Mouse (Mus musculus) kidney, postnatal 25 days (tissue): ENCODE measurements at regions not wholly inside any gene's neighbourhood (a gene's known extent, or its start where the extent isn't known, plus 50 kb on each side); places are given as distances from the start of the nearest gene placed in this dataset.
"Not testable (repeated sequence)": the region's sequence is repeated elsewhere in the genome, so short reads cannot be mapped to it uniquely, and the experiment has no call there.

ENCODE experiments used
- DNase-seq, 2 experiments: peaks; one replicate each; pipeline ENCODE4 v3.0.0; 2021; ENCODE audit warnings: mixed read lengths in 2 of 2

DNA sequence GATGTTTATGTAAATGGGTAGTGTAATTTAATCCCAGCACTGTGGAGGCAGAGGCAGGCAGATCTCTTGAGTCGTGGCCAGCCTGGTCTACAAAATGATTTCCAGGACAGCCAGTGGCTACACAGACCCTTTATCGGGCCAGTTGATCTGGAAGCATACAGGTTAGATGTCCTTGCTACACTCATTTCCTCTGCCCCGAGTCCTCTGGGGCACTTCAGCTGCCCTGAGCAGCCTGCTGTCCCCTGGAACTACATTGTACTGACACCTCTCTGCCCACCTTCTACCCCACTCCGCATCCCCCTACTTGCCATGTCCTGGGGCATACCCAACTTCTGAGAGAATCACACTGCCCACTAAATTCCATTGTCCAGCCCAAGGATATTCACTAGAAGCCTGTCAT lies 60.6 kb upstream of the Helt start:
- no peak for DNase-seq

DNA sequence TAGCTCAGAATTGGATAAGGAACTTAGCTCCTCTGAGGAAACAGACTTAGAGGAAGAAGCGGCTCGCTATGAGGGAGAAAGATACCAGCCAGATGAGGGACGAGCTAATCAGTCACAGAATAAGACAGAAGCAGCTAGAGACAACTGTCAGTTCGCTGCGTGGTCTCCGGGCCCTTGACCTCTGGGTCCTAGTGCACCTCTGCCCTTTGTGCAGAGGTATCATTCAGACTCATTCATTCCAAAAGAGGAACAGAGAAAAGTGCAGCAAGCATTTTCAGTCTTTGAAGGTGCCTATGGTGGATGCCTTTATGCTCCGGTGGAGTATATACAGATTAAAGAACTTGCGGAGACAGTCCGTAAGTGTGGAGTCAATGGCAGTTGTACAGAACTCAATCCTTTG lies 63.5 kb upstream of the Helt start:
- DNase-seq = not testable (repeated sequence)

DNA sequence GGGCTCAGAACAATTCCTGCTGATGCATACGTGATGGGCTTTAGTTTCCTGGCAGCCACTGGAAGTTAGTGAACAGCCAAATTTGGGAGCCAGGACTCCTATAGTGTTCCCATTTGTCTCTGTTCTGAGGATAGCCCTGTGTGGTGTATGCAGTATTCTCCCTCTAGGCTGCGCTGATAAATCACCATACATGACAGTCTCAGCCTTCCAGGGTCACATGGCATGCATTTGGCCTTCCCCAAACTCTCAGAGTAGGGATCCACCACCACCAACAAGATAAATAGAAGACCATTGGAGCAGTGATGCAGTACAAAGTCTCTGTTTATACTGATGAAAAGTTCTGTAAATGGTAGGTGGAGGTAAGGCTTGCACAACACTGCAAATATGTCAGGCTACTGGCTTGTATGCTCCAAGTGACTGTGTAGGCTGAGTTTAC lies 68.4 kb upstream of the Helt start:
- DNase-seq = no peak

DNA sequence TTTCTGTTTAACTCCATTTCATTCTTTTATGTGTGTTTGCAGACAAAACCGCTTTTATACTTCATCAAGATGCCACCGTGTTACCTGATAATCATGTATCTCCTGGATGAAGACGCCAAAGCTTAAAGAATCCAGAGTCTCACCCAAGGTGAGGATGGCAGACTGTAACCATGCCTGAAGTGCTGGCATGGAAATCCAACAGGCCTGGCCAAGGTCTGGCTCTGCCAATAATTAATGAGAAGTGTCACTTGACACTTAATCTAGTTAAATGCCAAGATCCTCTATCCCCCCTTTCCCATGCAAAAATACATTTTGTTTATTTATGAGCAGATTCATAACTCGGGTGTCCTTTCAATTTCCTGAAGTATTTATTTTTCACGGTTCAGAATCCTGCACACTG lies 71.2 kb upstream of the Helt start:
- DNase-seq = no peak

DNA sequence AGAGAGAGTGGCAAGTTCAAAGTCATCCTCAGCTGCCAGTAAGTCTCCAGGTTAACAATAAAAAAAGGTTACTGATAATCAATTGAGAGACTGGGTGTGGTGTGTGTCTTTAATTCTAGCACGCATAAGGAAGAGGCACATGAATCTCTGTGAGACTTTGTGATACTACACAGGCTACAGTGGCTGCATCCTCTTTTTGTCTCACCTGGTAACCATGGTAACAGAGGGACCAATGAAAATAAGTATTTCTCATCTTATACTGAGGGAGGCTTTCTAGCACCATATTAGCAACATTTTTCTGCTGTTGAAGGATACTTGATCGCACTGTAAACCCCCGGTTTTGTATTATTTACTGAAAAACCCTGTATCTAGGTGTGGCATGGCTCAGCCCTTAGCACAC lies 72.7 kb upstream of the Helt start:
- DNase-seq = no peak

DNA sequence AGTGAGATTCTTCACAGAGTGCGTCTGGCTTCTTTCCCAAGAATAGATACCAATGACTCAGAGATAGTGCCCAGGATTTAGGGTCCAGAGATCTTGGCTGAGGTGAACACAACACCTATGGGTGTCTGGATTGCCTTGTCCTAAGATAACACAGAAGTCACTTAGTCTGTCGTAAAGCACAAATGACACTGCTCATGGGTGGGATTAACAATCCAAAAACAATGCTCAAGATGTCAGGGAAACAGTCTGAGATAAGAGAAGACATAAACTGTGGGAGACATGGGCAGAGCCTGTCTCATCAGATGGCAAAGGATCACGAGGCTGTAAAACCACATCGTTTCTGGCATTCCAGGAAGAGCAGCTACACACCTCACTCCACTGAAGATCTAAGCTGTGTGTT lies 79.6 kb upstream of the Helt start:
- no peak for DNase-seq

DNA sequence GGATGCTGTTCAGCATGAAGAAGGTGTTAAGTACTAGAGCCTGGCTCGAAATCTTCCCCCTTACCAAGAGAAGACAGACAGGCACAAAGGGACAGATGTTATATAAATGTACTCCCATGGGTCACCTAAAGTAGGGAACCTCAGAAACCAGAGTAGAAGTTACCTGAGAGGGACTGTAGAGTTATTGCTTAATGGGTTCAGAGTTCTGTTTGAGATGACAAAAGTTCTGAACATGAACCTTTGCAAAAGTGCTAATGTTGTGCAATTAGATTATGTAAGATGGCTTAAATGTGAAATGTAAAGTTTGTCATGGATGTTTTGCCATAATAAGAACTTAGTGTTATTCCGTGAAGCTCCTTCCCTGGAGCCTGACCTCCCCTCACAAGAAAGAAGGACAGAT lies 81.5 kb upstream of the Helt start:
- DNase-seq = no peak

DNA sequence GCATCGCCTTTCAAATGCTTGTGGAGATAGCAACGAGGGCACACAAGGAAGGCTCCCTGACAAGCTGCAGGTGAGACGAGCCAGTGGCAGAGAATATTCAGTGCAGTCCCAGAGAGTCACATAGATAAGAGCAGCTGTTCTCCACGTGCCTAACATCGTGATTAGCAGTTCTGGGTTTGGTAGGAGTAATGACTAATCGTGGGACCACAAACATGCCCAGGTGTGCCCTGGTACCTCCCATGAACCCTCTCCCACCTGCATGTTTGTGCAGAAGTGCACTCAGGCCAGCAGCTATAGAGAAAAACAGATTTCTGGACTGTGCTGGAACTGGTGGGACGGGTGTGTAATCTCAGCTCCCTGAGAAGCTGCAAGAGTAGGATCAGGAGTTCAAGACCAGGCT lies 85.9 kb upstream of the Acsl1 start:
- DNase-seq = no peak

DNA sequence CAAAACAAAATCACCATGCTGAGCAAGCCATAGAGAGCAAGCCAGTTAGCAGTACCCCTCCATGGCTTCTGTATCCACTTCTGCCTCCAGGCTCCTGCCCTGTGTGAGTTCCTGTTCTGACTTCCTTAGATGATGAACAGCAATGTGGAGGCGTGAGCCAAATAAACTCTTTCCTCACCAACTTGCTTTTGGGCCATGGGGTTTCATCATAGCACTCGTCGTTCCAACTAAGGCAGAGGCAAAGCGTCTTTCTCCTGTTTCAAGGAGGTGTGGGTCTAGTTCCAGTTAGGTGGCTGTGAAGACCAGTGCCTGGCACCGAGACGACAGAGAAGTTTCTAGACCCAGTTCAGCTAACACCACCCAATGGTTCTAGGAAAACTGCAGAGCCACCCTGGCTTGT lies 85.0 kb upstream of the Acsl1 start:
- DNase-seq = peak in 1 of 2 experiments; percentile 46

DNA sequence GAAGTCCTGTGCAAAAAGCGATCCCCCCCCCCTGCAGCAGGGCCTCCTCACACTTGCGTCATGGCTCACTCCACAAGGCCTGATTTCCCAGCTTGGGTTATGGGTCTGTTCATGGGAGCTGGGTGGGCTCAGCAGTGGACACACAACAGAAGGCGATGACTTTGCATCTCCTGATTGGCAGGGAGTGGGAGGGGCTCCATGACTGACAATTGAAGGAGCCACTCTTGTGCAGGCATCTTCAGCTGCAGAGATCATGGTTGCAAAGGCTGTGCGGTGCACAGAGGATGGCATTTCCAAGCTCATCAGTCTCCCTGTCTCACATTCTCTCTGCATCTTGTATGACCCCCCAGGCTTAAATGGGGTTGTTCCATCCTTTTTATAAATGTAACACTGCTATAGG lies 84.3 kb upstream of the Acsl1 start:
- DNase-seq = peak; percentile 56 to 69

DNA sequence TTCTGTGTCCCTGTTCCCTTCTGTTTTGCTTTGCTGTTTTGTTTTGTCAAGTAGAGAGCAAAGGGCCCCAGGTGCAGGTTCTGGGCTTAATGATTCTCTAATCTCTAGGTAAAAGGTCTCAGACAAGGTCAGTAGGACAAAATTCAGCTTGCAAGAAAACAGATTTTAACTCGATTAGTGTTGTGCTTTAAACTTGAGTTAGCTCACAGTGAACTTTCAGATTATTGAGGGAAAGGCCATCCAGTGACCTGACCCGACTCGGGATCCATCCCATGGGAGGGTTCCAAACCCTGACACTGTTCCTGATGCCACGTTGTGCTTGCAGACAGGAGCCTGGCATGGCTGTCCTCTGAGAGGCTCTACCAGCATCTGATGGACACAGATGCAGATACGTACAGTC lies 83.8 kb upstream of the Acsl1 start:
- peak; percentile 54 to 78 for DNase-seq

DNA sequence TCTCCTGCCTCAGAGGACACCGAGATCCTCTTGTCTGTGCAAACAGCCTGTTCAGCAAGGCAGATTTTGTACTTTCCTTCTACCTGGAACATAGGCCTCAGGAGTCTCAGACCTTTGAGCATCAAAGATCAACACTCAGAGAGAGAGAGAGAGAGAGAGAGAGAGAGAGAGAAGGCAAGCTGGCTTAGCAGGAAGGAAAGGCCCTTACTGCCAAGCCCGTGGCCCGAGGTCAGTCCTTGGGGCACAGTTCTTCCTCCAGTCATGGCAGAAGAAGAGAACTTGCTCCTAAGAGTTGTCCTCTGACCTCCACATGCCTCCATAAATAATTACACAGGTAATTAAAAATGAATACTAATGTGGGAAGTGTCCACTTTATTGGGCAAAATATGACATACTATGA lies 82.4 kb upstream of the Acsl1 start:
- DNase-seq = peak; percentile 32 to 80

DNA sequence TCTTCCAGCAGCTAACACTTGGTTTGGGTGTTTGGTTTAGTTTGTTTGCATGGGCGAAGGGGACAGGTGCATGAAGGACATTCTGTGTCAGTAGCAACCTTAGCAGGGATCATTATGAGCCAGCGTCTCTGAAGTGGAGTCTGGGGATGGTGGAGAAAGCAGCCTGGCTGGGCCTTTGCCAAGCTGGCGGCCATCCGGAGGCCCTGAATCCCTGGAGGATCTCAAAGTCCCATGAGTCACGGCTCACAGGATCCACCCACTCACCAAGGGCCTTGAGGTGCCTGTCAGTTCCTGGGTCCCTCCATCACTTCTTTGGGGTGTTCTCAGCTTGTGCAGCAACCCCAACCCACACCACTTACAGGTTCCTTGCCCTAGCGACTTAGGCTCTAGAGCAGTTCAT lies 80.4 kb upstream of the Acsl1 start:
- peak; percentile 85 to 94 for DNase-seq

DNA sequence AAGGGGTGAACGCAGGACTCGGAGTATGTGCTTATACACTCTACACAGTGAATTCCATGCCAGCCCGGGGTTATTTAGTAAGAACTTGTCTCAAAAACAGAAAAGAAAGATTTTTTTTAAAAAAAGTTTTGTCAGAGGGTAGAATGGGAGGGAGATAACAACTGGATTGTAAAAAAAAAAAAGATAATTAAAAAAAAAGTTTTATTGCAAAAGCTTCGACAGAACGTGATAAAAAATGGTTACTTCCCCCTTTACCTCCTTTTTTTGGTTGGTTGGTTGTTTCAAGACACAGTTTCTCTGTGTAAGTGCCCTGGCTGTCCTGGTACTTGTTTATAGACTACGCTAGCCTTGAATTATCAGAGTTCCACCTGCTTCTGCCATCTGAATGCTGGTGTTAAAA lies 79.2 kb upstream of the Acsl1 start:
- DNase-seq = no peak

DNA sequence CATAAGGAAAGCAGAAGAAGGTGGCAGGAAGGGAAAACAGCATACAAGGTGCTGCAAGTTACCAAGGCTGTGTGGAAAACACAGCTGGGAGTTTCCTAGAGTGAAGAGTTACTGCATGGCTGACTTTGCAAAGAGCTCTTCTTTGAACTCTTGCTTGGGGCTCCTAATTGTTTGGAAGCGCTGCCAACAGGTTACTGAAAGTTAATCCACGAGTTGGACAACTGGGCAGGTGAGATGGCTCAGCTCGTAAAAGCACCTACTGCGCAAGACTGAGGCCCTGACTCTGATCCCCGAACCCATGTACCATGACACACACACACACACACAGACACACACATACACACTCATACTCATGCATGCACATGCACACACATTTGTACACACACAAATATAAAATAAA lies 77.5 kb upstream of the Acsl1 start:
- peak; percentile 51 to 60 for DNase-seq

DNA sequence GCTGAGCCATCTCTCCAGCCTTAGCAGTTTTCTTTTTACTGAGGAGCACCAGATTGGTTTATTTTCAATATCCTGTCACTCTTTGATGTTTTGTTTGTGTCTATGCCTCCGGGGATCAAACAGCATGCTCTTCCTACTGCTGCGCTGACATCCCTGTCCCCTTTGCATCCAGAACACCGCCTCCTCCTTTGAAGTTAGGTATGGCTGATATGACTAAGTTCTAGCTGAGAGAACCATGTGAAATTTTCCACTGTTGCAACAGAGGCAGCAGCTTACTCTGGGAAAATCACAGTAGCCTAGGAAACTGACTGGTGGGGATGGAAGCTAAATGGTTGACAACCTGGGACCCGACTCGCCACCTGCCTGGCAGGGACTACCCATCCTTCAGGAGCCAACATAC lies 76.1 kb upstream of the Acsl1 start:
- no peak for DNase-seq

DNA sequence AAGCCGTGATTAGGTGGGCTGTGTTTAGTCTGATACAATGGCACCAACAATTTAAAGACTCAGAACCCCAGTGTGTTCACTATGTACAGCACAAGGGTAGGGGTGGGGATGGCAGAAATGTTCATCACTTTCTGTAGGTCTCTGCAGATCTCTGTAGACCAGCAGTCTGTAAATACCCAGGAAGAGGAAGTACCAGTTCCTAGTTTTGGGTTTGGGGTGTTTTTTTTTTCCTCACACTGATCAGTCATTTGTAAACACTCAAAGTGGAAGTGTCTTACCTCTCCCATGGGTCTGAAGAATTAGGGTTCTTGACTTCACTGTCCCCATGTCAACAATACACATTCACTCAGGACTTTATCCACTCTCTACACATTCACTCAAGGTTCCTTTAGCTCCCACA lies 75.5 kb upstream of the Acsl1 start:
- no peak for DNase-seq

DNA sequence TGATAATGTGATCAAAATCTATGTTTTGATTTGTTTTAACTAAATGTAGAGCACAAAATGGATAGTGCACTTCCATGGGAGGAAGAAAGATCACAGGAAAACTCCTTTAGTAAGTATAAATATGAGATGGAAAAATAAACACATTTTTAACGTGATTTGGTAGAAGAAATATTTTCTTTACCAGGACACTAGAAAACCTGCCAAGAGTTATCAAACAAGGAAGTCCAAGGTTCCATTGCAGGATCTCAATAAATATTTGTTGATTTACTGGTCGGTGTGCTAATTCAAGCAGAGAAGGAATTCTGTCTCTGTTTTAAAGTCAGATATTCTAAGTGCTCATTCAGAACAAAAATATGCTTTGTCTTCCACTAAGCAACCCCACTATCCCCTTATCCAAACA lies 73.8 kb upstream of the Acsl1 start:
- no peak for DNase-seq

DNA sequence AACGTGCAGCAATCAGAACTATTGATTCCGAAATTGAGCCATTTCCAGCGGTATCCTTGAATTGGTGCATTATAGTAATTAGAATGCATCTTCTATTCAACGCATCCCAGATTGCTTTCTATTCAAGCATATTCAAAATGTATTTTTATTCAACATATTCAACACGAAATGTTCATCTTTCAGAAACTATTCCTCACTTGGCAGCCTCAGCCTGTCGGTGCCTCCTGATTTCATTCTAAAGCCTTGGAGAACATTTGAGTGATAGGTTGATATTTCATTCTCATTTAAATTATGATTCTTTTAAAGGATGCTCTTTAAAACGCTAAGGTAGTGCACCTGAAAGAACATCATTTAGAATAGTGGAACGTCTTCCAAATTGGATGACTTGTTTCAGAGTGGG lies 73.1 kb upstream of the Acsl1 start:
- DNase-seq = no peak

DNA sequence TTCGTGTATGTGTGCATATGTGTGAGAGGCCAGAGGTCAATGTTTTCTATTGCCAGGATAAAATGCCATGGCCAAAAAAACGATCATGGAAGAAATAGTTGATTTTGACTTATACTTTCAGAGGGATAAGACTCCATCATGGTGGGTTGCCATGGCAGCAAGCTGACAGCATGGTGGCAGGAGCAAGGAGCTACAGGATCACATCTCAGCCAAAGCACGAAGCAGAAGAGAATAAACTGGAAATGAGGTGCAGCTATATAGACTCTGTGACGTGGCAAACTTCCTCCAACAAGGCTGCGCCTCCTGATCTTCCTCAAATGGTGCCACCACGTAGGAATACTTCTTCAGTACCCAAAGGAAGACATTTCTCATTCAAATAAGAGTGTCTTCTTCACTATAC lies 70.2 kb upstream of the Acsl1 start:
- no peak for DNase-seq

DNA sequence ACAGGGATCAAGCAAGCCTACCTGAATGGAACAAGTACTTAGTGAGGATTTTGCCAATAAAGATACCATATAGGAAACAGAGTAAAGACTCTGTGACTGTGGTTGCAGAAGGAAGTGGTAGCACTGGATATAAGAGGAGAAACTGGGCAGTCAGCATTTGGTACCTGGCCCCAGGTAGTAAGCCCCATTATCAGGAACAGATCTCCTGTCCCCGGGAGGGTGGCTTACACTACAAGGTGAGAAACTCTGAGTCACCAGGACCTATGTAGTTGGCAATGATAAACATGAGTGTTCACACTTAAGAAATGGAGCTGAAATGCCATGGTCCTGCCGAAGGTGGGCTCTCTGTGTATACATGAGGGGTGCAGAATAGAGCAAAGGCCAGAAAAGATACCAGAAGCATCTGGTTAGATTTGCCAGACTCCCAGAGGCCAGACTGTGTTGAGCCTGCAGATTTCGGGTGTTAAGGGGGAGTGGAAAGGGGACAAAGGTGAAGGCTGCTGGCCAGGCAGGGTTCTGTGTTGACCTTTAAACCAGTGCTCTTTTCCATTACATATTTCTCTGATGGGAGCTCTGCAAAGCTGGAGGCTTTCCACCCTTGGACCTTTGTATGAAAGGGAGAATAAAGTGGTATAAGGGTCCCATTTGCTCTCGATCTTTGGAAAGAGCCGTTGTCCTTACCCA lies 66.8 kb upstream of the Acsl1 start:
- DNase-seq = peak; percentile 60 to 83

DNA sequence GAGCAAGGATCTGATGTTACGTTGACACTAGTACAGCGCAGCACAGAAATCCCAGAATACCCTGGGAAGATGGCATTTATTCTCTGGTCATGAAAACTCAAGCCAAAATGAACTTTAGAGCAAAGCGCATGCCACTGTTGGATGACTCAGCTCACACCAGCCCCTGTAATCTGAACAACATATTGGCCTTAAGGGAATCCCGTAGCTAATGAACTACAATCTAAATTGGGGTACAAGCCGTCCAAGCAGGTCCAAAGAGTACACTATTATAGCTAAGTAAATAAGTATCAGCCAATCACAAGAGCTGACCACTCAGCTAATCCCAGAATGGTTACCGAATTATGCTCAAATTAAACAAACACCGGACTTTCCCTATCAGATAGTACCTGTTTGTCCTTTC lies 62.0 kb upstream of the Acsl1 start:
- DNase-seq = peak; percentile 21 to 63

DNA sequence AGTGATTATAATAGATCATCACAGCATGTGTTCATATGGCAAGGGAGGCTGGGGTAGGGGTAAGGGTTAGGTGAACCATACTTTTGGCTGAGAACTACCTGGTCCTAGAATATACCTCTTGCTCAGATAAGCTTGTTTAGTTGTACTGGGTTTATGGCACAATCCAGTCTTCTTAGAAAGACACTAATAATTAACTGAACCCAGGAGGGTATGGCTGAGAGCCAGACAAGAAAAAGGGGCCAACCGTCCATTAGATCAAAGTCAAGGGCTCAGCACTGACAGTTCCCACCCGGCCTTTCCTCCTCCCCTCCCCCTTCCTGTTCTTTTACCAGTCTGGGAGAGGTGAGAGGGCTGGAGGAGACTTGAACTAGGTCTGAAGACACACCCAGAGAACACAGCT lies 61.5 kb upstream of the Acsl1 start:
- DNase-seq = peak; percentile 79 to 89

DNA sequence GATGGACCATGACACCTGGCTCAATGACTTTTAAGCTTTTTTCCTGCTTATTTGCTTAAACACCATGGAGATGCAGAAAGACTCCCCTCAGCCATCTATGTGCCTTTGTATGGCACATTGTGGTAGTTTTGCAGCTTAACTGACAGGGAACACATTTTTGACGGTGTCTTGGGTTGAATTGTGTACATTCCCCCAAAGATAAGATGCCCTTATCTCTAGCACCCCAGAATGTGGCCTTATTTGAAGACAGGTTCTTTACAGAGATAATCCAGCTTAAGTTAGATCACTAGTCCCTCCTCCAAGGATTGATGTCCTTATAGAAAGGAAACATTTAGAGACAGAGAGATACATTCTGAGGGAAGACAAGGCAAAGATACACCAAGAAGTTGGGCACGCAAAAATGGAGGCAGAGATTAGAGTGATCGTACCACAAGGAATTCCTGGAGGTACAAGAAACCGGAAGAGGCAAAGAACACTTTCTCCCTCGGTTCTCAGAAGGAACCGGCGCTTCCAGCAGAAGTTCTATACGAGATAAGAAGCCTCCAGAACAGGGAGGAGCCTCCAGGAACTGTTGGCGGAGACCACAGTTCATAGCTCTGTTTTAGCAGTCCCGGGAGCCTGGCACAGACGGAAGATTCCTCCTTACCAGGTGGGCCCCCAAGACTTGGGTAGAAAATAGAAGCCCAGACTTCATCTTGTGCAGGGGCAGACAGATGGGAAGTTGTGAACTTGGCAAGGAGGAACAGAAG lies 58.8 kb upstream of the Acsl1 start:
- no peak for DNase-seq
